Mouse (Mus musculus): ENCODE results near the gene Zbp1. TPM values are rescaled to one million over a fixed set of nuclear protein-coding genes. Genes with fewer than 3 reads are reported as not detected.

Zbp1 gene
- total and polyA plus RNA-seq, 2 experiments from 2014 or later = 0.57 TPM; not detected in 1

DNA sequence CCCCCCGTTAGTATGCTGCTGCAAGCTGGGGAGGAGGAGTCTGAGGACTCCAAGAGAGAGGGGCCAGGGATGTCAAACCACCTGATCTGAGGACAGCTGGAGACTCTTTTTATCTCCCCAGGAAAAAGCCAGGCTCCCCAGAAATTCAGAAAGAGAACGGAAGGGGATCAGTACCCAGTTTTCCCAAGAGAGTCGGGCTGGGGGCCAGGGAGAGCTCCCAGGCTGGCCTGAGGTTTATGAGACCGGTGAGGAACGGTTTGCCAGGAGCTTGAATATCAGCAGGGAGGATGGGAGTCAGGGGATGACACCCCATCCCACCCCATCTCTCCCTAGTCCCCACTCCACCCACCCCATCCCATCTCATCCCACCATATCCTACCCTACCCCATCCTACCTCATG, 37.2 kb downstream of the Zbp1 start:
- no peak overlapping the region for H3K27ac ChIP-seq (ENCODE audit: low read depth, low read length)
- H3K36me3 ChIP-seq (ENCODE audit: insufficient read depth, low read length) = no peaks in the 10 kb centered on the region
- no peak overlapping the region for H3K4me3 ChIP-seq (ENCODE audit: low read depth, low read length)
- no peaks in the 10 kb centered on the region for H3K4me1 ChIP-seq (ENCODE audit: insufficient read depth, low read length)
- no peak overlapping the region for H3K9ac ChIP-seq (replicated peaks; ENCODE audit: low read length, poor library complexity, severe bottlenecking)
- no peaks in the 10 kb centered on the region for H3K27me3 ChIP-seq (ENCODE audit: insufficient read depth, low read length)
- 60% methylated on average over 5 of the region's 5 CpGs for WGBS
- no peak overlapping the region for H3K4me2 ChIP-seq (ENCODE audit: low read depth, low read length, poor library complexity, severe bottlenecking)
- no peaks in the 10 kb centered on the region for H3K9me3 ChIP-seq (ENCODE audit: low read length)
- no peak for TF ChIP-seq CTCF (IDR thresholded peaks at IDR 0.05)
- DNase-seq (ENCODE audit: low spot score) = no peak
- no peak for ATAC-seq (ENCODE audit: low FRiP score)

DNA sequence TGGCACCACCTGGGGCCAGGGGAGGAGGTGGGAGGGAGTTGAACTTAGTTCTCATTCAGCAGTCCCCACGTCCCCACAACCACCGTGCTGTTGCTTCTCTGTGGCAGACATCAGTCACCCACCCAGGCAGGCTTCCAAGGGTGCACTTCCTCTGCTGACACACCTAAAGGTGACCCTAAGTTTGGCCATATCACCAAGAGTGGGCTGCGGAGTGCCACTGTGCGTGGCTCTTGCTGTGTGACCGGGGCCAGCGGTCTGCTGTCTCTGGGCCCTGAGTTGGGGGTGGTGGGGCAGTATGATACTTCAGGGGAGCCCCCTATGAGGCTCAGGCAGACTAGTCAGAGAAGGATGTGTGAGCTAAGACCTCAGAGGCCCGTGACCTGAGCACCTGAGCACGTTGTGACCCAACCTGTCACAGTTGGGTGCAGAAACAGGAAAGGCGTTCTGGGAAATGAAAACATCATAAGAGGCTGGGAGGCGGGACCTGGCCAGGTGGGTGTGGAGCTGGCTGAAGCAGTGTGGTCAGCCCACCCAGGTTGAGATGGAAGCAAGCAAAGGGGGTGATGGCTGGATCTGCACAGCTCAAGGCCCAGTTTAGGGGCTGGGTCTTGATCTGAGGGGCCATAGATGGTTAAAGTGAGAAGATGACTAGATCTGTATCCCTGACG, 37.9 kb downstream of the Zbp1 start:
- WGBS = 88% methylated on average over 11 of the region's 11 CpGs
- Histone ChIP-seq H3K9ac (replicated peaks; ENCODE audit: low read length, poor library complexity, severe bottlenecking) (no peak overlapping the region), H3K9me3 (ENCODE audit: low read length) (no peaks in the 10 kb centered on the region), H3K27ac (ENCODE audit: low read depth, low read length) (no peak overlapping the region), H3K4me2 (ENCODE audit: low read depth, low read length, poor library complexity, severe bottlenecking) (no peak overlapping the region), H3K27me3 (ENCODE audit: insufficient read depth, low read length) (no peaks in the 10 kb centered on the region), H3K36me3 (ENCODE audit: insufficient read depth, low read length) (no peaks in the 10 kb centered on the region), H3K4me3 (ENCODE audit: low read depth, low read length) (no peak overlapping the region), H3K4me1 (ENCODE audit: insufficient read depth, low read length) (no peaks in the 10 kb centered on the region)
- ATAC-seq (ENCODE audit: low FRiP score) (no peak), DNase-seq (ENCODE audit: low spot score) (no peak)
- no peak for TF ChIP-seq CTCF (IDR thresholded peaks at IDR 0.05)

DNA sequence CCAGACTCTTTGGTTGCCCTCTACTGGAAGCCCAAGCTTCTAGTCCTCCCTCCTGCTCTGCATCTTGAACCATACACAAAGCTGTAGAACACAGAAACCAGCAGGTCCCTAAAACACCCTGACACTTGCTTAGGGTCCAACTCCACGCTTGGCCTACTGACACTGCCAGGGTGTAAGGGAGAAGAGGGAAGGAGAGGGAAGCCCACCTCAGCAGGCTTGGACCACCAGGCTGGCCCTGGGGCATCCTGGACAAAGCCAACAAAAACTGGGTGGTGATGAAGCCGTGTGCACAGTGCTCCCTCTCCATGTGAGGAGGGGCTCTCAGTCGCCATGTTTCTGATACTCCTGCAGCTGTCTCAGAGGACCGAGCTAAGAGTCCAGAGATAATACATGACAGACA, 38.7 kb downstream of the Zbp1 start:
- H3K4me2 ChIP-seq (ENCODE audit: low read depth, low read length, poor library complexity, severe bottlenecking) = no peak overlapping the region
- TF ChIP-seq CTCF (IDR thresholded peaks at IDR 0.05) = no peak
- no peaks in the 10 kb centered on the region for H3K4me1 ChIP-seq (ENCODE audit: insufficient read depth, low read length)
- DNase-seq (ENCODE audit: low spot score) (no peak), ATAC-seq (ENCODE audit: low FRiP score) (no peak)
- WGBS = 85% methylated on average over 4 of the region's 4 CpGs
- H3K27me3 ChIP-seq (ENCODE audit: insufficient read depth, low read length) = no peaks in the 10 kb centered on the region
- H3K9me3 ChIP-seq (ENCODE audit: low read length) = no peaks in the 10 kb centered on the region
- no peak overlapping the region for H3K9ac ChIP-seq (replicated peaks; ENCODE audit: low read length, poor library complexity, severe bottlenecking)
- no peak overlapping the region for H3K4me3 ChIP-seq (ENCODE audit: low read depth, low read length)
- no peak overlapping the region for H3K27ac ChIP-seq (ENCODE audit: low read depth, low read length)
- H3K36me3 ChIP-seq (ENCODE audit: insufficient read depth, low read length) = no peaks in the 10 kb centered on the region

DNA sequence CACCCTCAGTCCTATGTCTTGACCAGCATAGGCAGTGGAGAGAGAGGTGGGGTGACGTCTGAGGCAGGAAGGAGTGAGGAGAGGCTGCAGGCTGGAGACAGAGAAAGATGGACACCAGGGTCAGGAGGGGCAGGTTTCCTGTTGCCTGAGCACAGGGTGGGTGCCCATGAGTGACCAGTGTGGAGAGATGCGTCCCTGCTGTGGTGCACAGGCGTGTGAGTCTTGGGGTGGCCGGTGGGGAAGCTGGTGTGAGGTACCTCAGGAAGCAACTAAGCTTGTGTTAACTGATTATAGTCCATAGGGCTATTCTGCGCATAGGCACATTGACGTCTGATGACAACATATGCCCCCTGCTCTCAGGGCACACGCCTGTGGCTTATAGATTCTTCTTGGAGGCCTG, 39.7 kb downstream of the Zbp1 start:
- Histone ChIP-seq H3K27me3 (ENCODE audit: insufficient read depth, low read length) (no peaks in the 10 kb centered on the region), H3K36me3 (ENCODE audit: insufficient read depth, low read length) (no peaks in the 10 kb centered on the region), H3K4me1 (ENCODE audit: insufficient read depth, low read length) (no peaks in the 10 kb centered on the region), H3K9me3 (ENCODE audit: low read length) (no peaks in the 10 kb centered on the region), H3K9ac (replicated peaks; ENCODE audit: low read length, poor library complexity, severe bottlenecking) (no peak overlapping the region), H3K4me3 (ENCODE audit: low read depth, low read length) (no peak overlapping the region), H3K27ac (ENCODE audit: low read depth, low read length) (no peak overlapping the region), H3K4me2 (ENCODE audit: low read depth, low read length, poor library complexity, severe bottlenecking) (no peak overlapping the region)
- ATAC-seq (ENCODE audit: low FRiP score) = no peak
- TF ChIP-seq CTCF (IDR thresholded peaks at IDR 0.05) = no peak
- no peak for DNase-seq (ENCODE audit: low spot score)
- 92% methylated on average over 7 of the region's 7 CpGs for WGBS

DNA sequence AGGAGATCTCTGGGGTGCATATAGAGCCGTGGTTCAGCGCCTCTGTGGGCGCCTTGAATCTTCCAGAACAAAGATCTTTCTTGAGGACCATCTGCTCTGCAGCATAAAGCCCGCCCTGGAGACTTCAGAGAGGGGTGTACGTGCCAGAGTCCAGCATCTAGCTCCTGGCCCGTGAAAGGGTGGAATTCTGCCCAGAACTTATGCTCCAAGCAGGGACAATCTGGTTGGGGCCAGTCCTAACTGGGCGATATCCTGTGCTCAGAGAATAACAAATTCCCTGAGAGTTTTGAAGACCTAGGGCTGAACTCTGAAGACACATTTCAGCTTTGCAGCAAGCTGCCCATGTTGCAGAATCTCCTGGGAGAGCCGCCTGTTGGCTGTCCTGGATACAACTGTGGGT, 40.8 kb downstream of the Zbp1 start:
- Histone ChIP-seq H3K9me3 (ENCODE audit: low read length) (no peaks in the 10 kb centered on the region), H3K27ac (ENCODE audit: low read depth, low read length) (no peak overlapping the region), H3K27me3 (ENCODE audit: insufficient read depth, low read length) (no peaks in the 10 kb centered on the region), H3K4me3 (ENCODE audit: low read depth, low read length) (no peak overlapping the region), H3K36me3 (ENCODE audit: insufficient read depth, low read length) (no peaks in the 10 kb centered on the region), H3K4me1 (ENCODE audit: insufficient read depth, low read length) (peaks cover 3% of the 10 kb centered on the region), H3K4me2 (ENCODE audit: low read depth, low read length, poor library complexity, severe bottlenecking) (no peak overlapping the region), H3K9ac (replicated peaks; ENCODE audit: low read length, poor library complexity, severe bottlenecking) (no peak overlapping the region)
- TF ChIP-seq CTCF (IDR thresholded peaks at IDR 0.05) = no peak
- WGBS = 83% methylated on average over 8 of the region's 8 CpGs
- ATAC-seq (ENCODE audit: low FRiP score) = no peak
- peak; percentile 46 for DNase-seq (ENCODE audit: low spot score)

DNA sequence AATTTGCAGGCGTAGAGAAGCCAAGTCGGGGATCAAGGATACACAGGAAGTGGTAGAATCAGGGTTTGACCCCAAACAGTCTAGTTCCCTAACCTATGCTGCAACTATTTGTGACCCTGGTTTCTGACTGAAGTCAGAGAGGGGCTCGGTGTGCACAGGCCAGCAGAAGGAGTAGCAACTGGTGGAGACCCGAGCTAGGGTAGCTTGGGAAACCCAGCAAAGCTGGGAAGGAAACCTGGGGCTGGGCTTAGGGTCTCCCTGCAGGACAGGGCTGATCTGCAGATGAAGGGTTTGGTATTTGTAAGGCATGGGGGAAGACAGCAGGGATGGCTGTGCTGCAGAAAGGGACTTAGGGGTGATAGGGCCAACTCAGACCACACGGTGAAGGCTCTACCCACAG, 41.2 kb downstream of the Zbp1 start:
- no peak for ATAC-seq (ENCODE audit: low FRiP score)
- Histone ChIP-seq H3K9me3 (ENCODE audit: low read length) (no peaks in the 10 kb centered on the region), H3K36me3 (ENCODE audit: insufficient read depth, low read length) (no peaks in the 10 kb centered on the region), H3K27ac (ENCODE audit: low read depth, low read length) (no peak overlapping the region), H3K4me1 (ENCODE audit: insufficient read depth, low read length) (peaks cover 6% of the 10 kb centered on the region), H3K9ac (replicated peaks; ENCODE audit: low read length, poor library complexity, severe bottlenecking) (no peak overlapping the region), H3K27me3 (ENCODE audit: insufficient read depth, low read length) (no peaks in the 10 kb centered on the region), H3K4me2 (ENCODE audit: low read depth, low read length, poor library complexity, severe bottlenecking) (no peak overlapping the region), H3K4me3 (ENCODE audit: low read depth, low read length) (no peak overlapping the region)
- DNase-seq (ENCODE audit: low spot score) = no peak
- WGBS = 81% methylated on average over 5 of the region's 5 CpGs
- TF ChIP-seq CTCF (IDR thresholded peaks at IDR 0.05) = no peak

Data from midbrain, postnatal 0 days (tissue).